Mouse (Mus musculus) neural tube, embryonic 12.5 days (tissue): Measurements from ENCODE around the gene Liph. TPM values are rescaled to one million over a fixed set of nuclear protein-coding genes. Genes with fewer than 3 reads are reported as not detected.
"Not testable (repeated sequence)": the region's sequence is repeated elsewhere in the genome, so short reads cannot be mapped to it uniquely, and the experiment has no call there.

ENCODE experiments used
- ATAC-seq: fragments of 200-750 bp; cut with Nextera tagmentation; 2 replicates; pipeline ENCODE4 v1.8.0; 2017; ENCODE audit warnings: low read depth, mild to moderate bottlenecking, moderate TSS enrichment, moderate library complexity; ENCODE audit not compliant: low FRiP score
- H3K27ac ChIP-seq: fragments of 300-500 bp; sonication (generic); 2 replicates; pipeline ENCODE4 v1.5.1; 2016
- H3K27me3 ChIP-seq: fragments of 300-500 bp; sonication (generic); replicated peaks from 2 replicates; pipeline ENCODE4 v1.6.1; 2016; ENCODE audit warnings: mild to moderate bottlenecking
- H3K36me3 ChIP-seq: fragments of 300-500 bp; sonication (generic); 2 replicates; pipeline ENCODE4 v1.6.1; 2016; ENCODE audit warnings: mild to moderate bottlenecking
- H3K4me1 ChIP-seq: fragments of 300-500 bp; sonication (generic); 2 replicates; pipeline ENCODE4 v1.6.1; 2016
- H3K4me2 ChIP-seq: fragments of 300-500 bp; sonication (generic); replicated peaks from 2 replicates; pipeline ENCODE4 v1.6.1; 2016; ENCODE audit warnings: mild to moderate bottlenecking
- H3K4me3 ChIP-seq: fragments of 300-500 bp; sonication (generic); 2 replicates; pipeline ENCODE4 v1.5.1; 2016
- H3K9ac ChIP-seq: fragments of 300-500 bp; sonication (generic); 2 replicates; pipeline ENCODE4 v1.6.1; 2016; ENCODE audit warnings: mild to moderate bottlenecking
- H3K9me3 ChIP-seq: fragments of 300-500 bp; sonication (generic); 2 replicates; pipeline ENCODE4 v1.6.1; 2016; ENCODE audit warnings: mild to moderate bottlenecking
- WGBS: fragments of 180-500 bp; shearing (Covaris S2); methylation state at CpG from one replicate; pipeline ENCODE4 v1.1.7; 2016; 5-methylcytosine and 5-hydroxymethylcytosine counted together
- polyA plus RNA-seq: library from polyadenylated mRNA; unstranded; fragments of >200 nt; fragmentation: Nextera tagmentation; extraction: Ambion mirVana; gene quantifications from 2 replicates; pipeline ENCODE4 v1.2.1, GENCODE M21; 2016

Liph gene
- polyA plus RNA-seq, 1 experiment from 2014 or later = 0.57 TPM

DNA sequence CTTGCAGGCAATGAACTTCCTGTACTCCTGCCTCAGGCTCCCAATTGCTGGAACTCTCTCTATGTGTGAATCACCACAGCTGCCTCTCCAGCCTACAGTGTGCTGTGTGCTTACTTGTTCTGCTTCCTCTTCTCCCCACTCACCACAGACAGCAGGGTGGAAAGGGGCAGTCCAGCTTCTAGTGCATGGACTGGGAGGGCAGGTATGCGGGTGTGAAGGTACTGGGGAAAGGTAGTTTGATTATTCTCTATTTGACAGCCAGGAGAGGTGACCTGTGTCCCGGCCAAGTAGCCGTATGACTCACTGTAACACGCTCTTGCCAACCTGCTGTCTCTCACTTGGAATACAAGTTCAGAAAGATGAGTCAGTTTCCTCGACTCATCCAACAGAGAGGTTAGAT lies 2.6 kb upstream of the Liph start:
- Histone ChIP-seq H3K36me3 (no peaks in the 10 kb centered on the region), H3K27ac (no peak overlapping the region), H3K9ac (no peak overlapping the region), H3K4me1 (no peaks in the 10 kb centered on the region), H3K9me3 (no peaks in the 10 kb centered on the region), H3K4me3 (no peak overlapping the region), H3K4me2 (no peak overlapping the region), H3K27me3 (no peaks in the 10 kb centered on the region)
- ATAC-seq = no peak
- 87% methylated on average over 5 of the region's 5 CpGs for WGBS

DNA sequence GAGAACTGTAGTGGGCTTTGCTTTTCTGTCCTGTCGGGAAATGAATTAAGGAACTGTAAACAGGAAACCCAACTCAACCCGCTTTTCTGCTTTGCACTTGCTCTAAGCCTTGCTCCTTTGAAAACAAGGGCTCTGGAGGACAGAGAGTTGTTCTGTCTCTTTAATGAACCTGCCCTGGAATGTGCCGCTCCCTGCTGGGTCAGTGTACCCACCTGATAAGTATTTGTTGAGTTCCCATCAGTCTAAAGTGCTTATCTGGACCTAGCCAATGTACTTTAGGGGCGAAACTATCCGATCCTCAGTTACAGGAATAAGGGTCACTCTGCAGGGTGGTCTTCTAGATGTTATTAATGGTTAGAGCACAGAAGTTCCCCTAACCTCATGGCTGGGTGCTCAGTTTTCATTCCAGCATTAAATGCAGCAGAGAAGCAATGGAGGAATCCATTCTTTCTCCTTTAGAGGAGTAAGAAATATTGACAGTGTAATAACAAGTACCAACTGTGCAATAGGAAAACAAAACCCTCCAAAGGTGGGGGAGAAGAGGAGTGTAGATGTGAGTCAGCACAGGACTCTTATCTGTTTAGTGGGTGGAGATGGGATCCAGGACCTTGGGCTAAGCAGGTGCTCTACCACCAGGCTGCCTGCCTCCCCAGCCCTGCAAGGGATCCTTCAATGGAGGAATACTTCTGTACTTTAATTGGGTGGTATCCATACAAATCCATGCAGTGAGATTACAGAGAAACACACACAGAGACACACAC lies 1.6 kb upstream of the Liph start:
- H3K4me3 ChIP-seq = no peak overlapping the region
- 71% methylated on average over 5 of the region's 5 CpGs for WGBS
- no peak overlapping the region for H3K4me2 ChIP-seq
- no peak overlapping the region for H3K27ac ChIP-seq
- no peaks in the 10 kb centered on the region for H3K4me1 ChIP-seq
- no peak overlapping the region for H3K9ac ChIP-seq
- H3K36me3 ChIP-seq = no peaks in the 10 kb centered on the region
- ATAC-seq = no peak
- H3K27me3 ChIP-seq = no peaks in the 10 kb centered on the region
- H3K9me3 ChIP-seq = no peaks in the 10 kb centered on the region

DNA sequence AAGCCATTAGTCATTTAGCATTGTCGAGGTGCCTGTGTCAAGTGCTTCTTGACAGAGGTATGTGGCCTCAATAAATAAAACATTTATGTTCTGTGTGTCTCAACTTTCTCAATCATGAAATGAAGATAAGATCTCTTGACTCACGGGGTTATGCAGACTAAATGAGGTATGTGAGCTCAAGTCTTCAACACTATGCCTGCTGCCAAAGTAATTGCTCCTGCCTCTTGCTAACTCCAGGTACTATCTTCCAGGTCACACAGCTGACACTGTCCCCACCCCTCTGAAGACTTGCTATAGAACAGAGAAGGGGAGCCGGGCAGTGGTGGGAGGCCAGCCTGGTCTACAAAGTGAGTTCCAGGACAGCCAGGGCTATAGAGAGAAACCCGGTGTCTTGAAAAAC lies 939 bp upstream of the Liph start:
- Histone ChIP-seq H3K27ac (no peak overlapping the region), H3K9ac (no peak overlapping the region), H3K27me3 (no peaks in the 10 kb centered on the region), H3K36me3 (no peaks in the 10 kb centered on the region), H3K4me3 (no peak overlapping the region), H3K4me1 (no peaks in the 10 kb centered on the region), H3K9me3 (no peaks in the 10 kb centered on the region), H3K4me2 (no peak overlapping the region)
- no peak for ATAC-seq
- 75% methylated on average over 4 of the region's 4 CpGs for whole genome bisulfite sequencing

DNA sequence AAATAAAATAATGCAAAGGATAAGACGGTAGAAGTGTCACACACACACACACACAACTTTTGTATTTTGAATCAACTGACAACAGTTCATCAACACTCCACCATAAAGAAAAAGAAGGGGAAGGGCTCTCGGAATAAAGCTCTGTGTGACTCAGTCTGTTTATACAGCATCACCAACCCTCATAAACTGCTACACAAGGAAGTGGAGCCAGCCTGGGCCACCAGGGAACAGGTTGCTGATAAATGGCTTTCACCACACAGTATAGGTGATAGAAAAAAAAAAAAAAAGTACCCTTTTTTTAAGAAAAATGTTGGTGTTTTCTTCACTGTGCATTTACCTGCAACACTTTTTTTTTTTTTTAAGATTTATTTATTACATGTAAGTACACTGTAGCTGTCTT lies 3.7 kb downstream of the Liph start:
- whole genome bisulfite sequencing = 89% methylated on average over 2 of the region's 2 CpGs
- H3K4me3 ChIP-seq = no peak overlapping the region

DNA sequence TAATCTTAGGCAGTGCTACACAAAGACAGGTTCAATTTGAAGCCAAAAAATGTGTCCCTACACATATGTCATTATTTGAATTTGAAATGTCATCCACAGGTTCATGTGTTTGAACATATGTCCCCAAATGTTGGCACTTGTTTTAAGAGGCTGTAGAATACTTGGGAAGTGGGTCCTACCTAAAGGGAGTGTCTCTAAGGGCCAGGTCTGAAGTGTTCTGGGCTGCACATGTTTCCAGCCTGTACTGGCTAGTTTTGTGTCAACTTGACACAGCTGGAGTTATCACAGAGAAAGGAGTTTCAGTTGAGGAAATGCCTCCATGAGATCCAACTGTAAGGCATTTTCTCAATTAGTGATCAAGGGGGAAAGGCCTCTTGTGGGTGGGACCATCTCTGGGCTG lies 4.6 kb downstream of the Liph start:
- not testable (repeated sequence) for H3K4me2 ChIP-seq, H3K27ac ChIP-seq, H3K27me3 ChIP-seq, H3K4me3 ChIP-seq, ATAC-seq, H3K36me3 ChIP-seq, H3K9ac ChIP-seq, H3K9me3 ChIP-seq, H3K4me1 ChIP-seq

More for the DNA sequence above, 3.7 kb downstream of the Liph start:
- Histone ChIP-seq H3K9me3 (no peaks in the 10 kb centered on the region), H3K4me2 (no peak overlapping the region), H3K9ac (no peak overlapping the region), H3K27me3 (no peaks in the 10 kb centered on the region), H3K4me1 (no peaks in the 10 kb centered on the region), H3K27ac (no peak overlapping the region), H3K36me3 (no peaks in the 10 kb centered on the region)
- ATAC-seq = no peak

DNA sequence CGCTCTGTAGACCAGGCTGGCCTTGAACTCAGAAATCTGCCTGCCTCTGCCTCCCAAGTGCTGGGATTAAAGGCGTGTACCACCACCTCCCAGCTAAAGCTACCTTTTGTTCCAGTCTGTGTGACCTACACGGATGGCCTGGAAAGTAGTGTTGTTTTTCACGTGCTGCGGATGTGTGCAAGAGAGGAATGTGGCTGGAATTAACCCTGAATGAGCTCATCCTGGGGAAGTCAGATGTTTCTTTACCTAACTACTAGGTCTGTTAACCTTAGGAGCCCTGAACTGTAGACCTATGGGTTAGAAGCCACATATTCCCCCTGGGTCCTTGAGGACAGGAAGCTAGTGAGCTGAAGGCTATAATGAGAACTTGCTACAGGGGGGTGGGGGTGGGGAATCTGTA lies 7.5 kb downstream of the Liph start:
- 78% methylated on average over 5 of the region's 5 CpGs for WGBS
- no peak overlapping the region for H3K27ac ChIP-seq
- no peak for ATAC-seq

DNA sequence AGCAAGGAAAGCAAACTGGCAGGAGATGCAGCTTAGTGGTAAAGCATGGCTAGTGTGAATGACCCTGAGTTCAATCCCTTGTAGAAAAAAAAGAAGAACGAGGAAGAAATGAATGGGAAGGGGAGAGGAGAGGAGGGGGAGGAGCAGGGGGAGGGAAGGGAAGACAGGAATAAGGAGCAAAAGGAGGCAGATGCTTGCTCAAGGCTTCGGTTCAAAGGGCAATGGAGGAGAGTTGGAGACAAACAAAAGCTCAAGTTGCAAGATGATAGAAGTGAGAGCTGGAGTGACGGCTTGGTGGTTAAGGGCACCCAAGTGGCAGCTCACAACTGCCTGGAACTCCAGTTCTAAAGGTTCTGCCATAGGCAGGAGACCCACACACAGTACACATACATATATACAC lies 9.3 kb downstream of the Liph start:
- H3K4me3 ChIP-seq = no peak overlapping the region
- no peak overlapping the region for H3K9ac ChIP-seq
- ATAC-seq = no peak
- no peaks in the 10 kb centered on the region for H3K36me3 ChIP-seq
- no peak overlapping the region for H3K4me2 ChIP-seq
- 53% methylated on average over 3 of the region's 3 CpGs for WGBS
- H3K4me1 ChIP-seq = no peaks in the 10 kb centered on the region
- no peaks in the 10 kb centered on the region for H3K27me3 ChIP-seq
- H3K9me3 ChIP-seq = no peaks in the 10 kb centered on the region
- no peak overlapping the region for H3K27ac ChIP-seq

More for the DNA sequence above, 7.5 kb downstream of the Liph start:
- Histone ChIP-seq H3K36me3 (no peaks in the 10 kb centered on the region), H3K9ac (no peak overlapping the region), H3K27me3 (no peaks in the 10 kb centered on the region), H3K4me2 (no peak overlapping the region), H3K9me3 (no peaks in the 10 kb centered on the region), H3K4me3 (no peak overlapping the region), H3K4me1 (no peaks in the 10 kb centered on the region)

DNA sequence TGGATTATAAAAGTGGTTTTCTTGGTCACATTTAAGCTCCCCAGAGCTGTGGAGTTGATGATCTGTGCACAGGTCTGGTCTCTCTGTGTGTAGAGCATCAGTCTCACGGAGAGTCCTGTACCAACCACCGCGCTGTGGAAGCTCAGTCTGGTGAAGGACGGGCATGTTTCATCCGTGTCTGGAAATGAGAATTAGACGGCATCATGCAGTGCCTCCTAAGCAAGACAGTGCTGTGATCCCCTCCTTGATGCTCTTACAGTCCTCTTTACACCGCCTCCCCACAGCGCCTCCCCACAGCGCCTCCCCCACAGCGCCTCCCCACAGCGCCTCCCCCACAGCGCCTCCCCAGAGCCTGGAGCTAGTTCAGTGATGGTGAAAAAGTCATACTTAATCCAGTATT lies 11.4 kb downstream of the Liph start:
- 87% methylated on average over 12 of the region's 12 CpGs for WGBS
- Histone ChIP-seq H3K27me3 (no peaks in the 10 kb centered on the region), H3K4me2 (no peak overlapping the region), H3K27ac (no peak overlapping the region), H3K9ac (no peak overlapping the region), H3K9me3 (no peaks in the 10 kb centered on the region), H3K4me1 (no peaks in the 10 kb centered on the region), H3K4me3 (no peak overlapping the region), H3K36me3 (no peaks in the 10 kb centered on the region)
- no peak for ATAC-seq

DNA sequence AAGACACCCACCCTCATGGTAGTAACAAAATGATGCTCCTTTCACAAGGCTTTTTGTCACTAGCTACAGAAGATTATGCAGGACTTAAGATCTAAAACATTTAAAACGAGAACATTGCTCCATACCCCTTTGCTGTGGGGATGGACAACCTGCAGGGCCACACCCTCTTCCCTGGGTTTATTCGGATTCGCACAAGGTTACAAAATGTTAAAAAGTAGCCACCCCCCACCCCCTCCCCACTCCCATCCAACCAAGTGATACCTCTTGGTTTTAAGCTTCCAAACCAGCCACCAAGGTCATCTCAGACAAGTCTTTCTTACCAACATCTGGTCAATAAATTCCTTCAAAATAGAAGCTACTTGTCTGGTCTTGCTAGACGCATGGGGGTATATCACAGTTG lies 11.9 kb downstream of the Liph start:
- Histone ChIP-seq H3K27me3 (no peaks in the 10 kb centered on the region), H3K27ac (no peak overlapping the region), H3K4me1 (no peaks in the 10 kb centered on the region), H3K4me2 (no peak overlapping the region), H3K4me3 (no peak overlapping the region), H3K36me3 (no peaks in the 10 kb centered on the region), H3K9me3 (no peaks in the 10 kb centered on the region), H3K9ac (no peak overlapping the region)
- WGBS = 94% methylated on average over 4 of the region's 4 CpGs
- no peak for ATAC-seq

DNA sequence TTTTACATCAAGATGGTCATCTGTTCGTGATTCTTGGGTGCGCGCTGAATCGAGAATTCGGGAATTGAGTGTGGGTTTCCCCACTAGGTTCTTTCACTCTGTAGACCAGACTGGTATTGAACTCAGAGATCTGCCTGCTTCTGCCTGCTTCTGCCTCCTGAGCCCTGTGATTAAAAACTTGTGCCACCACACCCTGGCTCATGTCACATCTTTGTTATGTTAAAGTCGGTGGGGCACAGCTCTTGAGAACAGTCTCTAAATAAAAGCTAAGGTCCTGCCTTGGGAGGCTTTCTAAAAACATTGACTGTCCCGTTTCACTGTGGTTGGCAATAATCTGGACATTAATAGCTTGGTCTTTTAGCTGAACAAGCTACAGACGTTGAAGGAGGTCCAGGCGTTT lies 12.3 kb downstream of the Liph start:
- Histone ChIP-seq H3K9me3 (no peaks in the 10 kb centered on the region), H3K4me2 (no peak overlapping the region), H3K27ac (no peak overlapping the region), H3K4me3 (no peak overlapping the region), H3K4me1 (no peaks in the 10 kb centered on the region), H3K27me3 (no peaks in the 10 kb centered on the region), H3K36me3 (no peaks in the 10 kb centered on the region), H3K9ac (no peak overlapping the region)
- WGBS = 90% methylated on average over 9 of the region's 9 CpGs
- no peak for ATAC-seq

DNA sequence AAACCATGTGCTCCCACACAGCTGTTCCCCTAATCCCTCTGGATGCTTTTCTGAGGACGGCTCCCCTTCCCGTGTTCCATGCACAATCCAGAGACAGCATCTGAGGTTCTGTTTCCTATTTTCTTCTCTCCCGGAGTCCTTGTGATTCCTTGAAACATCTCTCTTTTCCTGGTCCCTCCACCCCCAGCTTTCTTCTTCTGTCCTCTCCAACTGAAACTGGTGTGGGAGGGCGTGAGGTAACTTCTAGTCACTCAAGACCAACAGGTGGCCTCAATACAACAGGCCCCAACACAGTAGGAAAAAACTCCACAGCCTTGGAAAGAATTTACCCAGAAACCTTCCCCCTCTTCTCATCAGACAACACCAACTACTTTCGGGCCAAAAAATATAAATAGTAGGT lies 18.1 kb downstream of the Liph start:
- H3K9ac ChIP-seq = no peak overlapping the region
- H3K27ac ChIP-seq = no peak overlapping the region
- no peak overlapping the region for H3K4me3 ChIP-seq
- WGBS = 86% methylated on average over 5 of the region's 5 CpGs
- no peaks in the 10 kb centered on the region for H3K9me3 ChIP-seq
- no peaks in the 10 kb centered on the region for H3K27me3 ChIP-seq
- ATAC-seq = no peak
- no peaks in the 10 kb centered on the region for H3K36me3 ChIP-seq
- H3K4me1 ChIP-seq = peaks cover 6% of the 10 kb centered on the region
- H3K4me2 ChIP-seq = no peak overlapping the region

DNA sequence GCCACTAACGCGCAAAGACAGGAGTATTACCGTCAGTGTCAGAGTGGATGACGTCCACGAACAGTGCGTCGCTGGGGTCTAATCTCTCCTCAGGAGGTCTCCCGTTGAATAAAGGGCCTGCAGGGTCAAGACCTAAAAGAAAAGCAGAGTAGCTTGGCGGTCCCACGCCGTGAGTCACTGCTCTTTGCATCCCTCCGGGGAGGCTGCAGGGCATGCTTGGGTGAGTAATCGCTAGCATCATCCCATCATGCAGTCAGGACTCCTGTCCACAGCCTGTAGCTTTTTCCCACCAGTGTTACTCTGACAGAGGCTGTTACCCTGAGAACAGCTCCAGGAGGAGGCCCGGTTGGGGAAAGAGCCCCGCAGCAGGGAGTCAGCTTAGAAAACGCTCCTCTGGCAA lies 19.3 kb downstream of the Liph start:
- Histone ChIP-seq H3K4me3 (no peak overlapping the region), H3K4me2 (peak overlapping the region; percentile 49), H3K4me1 (peaks cover 6% of the 10 kb centered on the region), H3K9me3 (no peaks in the 10 kb centered on the region), H3K27ac (no peak overlapping the region), H3K27me3 (no peaks in the 10 kb centered on the region), H3K36me3 (no peaks in the 10 kb centered on the region), H3K9ac (no peak overlapping the region)
- WGBS = 2% methylated on average over 16 of the region's 16 CpGs
- no peak for ATAC-seq

DNA sequence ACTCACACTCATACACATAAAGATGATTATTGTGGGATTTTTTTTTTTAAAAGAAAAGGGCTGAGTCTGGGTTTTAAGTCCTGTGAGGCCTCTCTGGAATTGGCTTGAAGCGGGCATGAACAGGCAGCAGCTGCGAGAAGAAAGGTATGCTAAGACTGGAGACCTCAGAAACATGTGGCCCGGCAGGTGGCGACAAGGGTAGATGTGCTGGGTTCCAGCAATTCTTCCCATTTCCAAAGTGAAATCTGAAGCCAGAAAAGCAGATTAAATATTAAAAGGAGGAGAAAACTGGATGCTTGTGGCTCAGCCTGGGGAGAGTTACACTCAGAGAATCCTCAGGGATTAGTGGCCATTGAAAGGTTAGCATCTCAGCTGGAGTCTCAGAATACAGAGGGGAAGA lies 24.0 kb downstream of the Liph start:
- no peak overlapping the region for H3K27ac ChIP-seq
- WGBS = 84% methylated on average over 4 of the region's 4 CpGs
- no peak for ATAC-seq

More for the DNA sequence above, 24.0 kb downstream of the Liph start:
- peaks cover 6% of the 10 kb centered on the region for H3K4me1 ChIP-seq
- H3K27me3 ChIP-seq = no peaks in the 10 kb centered on the region
- H3K36me3 ChIP-seq = no peaks in the 10 kb centered on the region
- H3K4me3 ChIP-seq = no peak overlapping the region
- no peak overlapping the region for H3K4me2 ChIP-seq
- no peaks in the 10 kb centered on the region for H3K9me3 ChIP-seq
- H3K9ac ChIP-seq = no peak overlapping the region
